Mouse (Mus musculus) embryonic facial prominence, embryonic 12.5 days (tissue): ENCODE results near the gene Tmem141. TPM values are rescaled to one million over a fixed set of nuclear protein-coding genes. Genes with fewer than 3 reads are reported as not detected.

Experiments
- ATAC-seq: fragments of 200-750 bp; cut with Nextera tagmentation; 2 replicates; pipeline ENCODE4 v1.8.0; 2017; ENCODE audit not compliant: insufficient number of reproducible peaks, insufficient read depth, low FRiP score, low TSS enrichment
- H3K27ac ChIP-seq: fragments of 300-500 bp; sonication (generic); 2 replicates; pipeline ENCODE4 v1.5.1; 2016; ENCODE audit warnings: mild to moderate bottlenecking
- H3K27me3 ChIP-seq: fragments of 300-500 bp; sonication (generic); 2 replicates; pipeline ENCODE4 v1.6.1; 2016; ENCODE audit warnings: mild to moderate bottlenecking, moderate library complexity
- H3K36me3 ChIP-seq: fragments of 300-500 bp; sonication (generic); 2 replicates; pipeline ENCODE4 v1.6.1; 2016; ENCODE audit warnings: mild to moderate bottlenecking
- H3K4me1 ChIP-seq: fragments of 300-500 bp; sonication (generic); 2 replicates; pipeline ENCODE4 v1.6.1; 2016
- H3K4me2 ChIP-seq: fragments of 300-500 bp; sonication (generic); replicated peaks from 2 replicates; pipeline ENCODE4 v1.6.1; 2016; ENCODE audit warnings: mild to moderate bottlenecking, moderate library complexity
- H3K4me3 ChIP-seq: fragments of 300-500 bp; sonication (generic); 2 replicates; pipeline ENCODE4 v1.5.1; 2016; ENCODE audit warnings: mild to moderate bottlenecking
- H3K9ac ChIP-seq: fragments of 300-500 bp; sonication (generic); 2 replicates; pipeline ENCODE4 v1.6.1; 2016; ENCODE audit warnings: mild to moderate bottlenecking, moderate library complexity
- H3K9me3 ChIP-seq: fragments of 300-500 bp; sonication (generic); 2 replicates; pipeline ENCODE4 v1.6.1; 2016; ENCODE audit warnings: mild to moderate bottlenecking, moderate library complexity
- WGBS: fragments of 180-500 bp; shearing (Covaris S2); methylation state at CpG from one replicate; pipeline ENCODE4 v1.1.7; 2016; 5-methylcytosine and 5-hydroxymethylcytosine counted together
- polyA plus RNA-seq: library from polyadenylated mRNA; unstranded; fragments of >200 nt; fragmentation: Nextera tagmentation; extraction: Ambion mirVana; gene quantifications from 2 replicates; pipeline ENCODE4 v1.2.1, GENCODE M21; 2016

Tmem141 gene
- polyA plus RNA-seq, 1 experiment from 2014 or later: 21.1 TPM

GRCm38 (mm10) chr2:25582466-25583119, 39.2 kb downstream of the Tmem141 start:
- 59% methylated on average over 12 of the region's 12 CpGs for WGBS
- Histone ChIP-seq H3K4me1 (peaks cover 36% of the 10 kb centered on the region), H3K27ac (no peak overlapping the region), H3K27me3 (peaks cover 39% of the 10 kb centered on the region), H3K9me3 (no peaks in the 10 kb centered on the region), H3K9ac (no peak overlapping the region), H3K4me3 (no peak overlapping the region), H3K36me3 (peaks cover 48% of the 10 kb centered on the region), H3K4me2 (no peak overlapping the region)
- ATAC-seq: 0 out of 2 replicates have a peak, but pooled peaks have one; percentile 16

- H3K9ac ChIP-seq: no peak overlapping the region
- 33% methylated on average over 6 of the region's 6 CpGs for WGBS
- H3K4me2 ChIP-seq: no peak overlapping the region
- peaks cover 41% of the 10 kb centered on the region for H3K36me3 ChIP-seq
- no peaks in the 10 kb centered on the region for H3K9me3 ChIP-seq
- H3K27ac ChIP-seq: no peak overlapping the region
- 0 out of 2 replicates have a peak overlapping the region, but pooled peaks have one; percentile 35 for H3K4me3 ChIP-seq
- no peak for ATAC-seq
- H3K4me1 ChIP-seq: peaks cover 41% of the 10 kb centered on the region
- peaks cover 45% of the 10 kb centered on the region for H3K27me3 ChIP-seq
Measured at GRCm38 (mm10) chr2:25581901-25582301, 39.9 kb downstream of the Tmem141 start.

- H3K4me3 ChIP-seq: peak within 1 kb of the TSS; percentile 35
- H3K27ac ChIP-seq: no peak within 1 kb of the TSS
- whole genome bisulfite sequencing: 6% methylated on average over 19 of the region's 19 CpGs
- peaks cover 51% of the 10 kb centered on the region for H3K27me3 ChIP-seq
- peaks cover 41% of the 10 kb centered on the region for H3K4me1 ChIP-seq
- H3K36me3 ChIP-seq: peaks cover 36% of the 10 kb centered on the region
- peak; percentile 70 for ATAC-seq
- no peak within 1 kb of the TSS for H3K9ac ChIP-seq
- no peaks in the 10 kb centered on the region for H3K9me3 ChIP-seq
- H3K4me2 ChIP-seq: peak within 1 kb of the TSS; percentile 61
Measured at GRCm38 (mm10) chr2:25581294-25581864, 40.4 kb downstream of the Tmem141 start, which contains the start of gene Ajm1. Ajm1 (minus strand) TSS chr2:25581757.

- peaks cover 47% of the 10 kb centered on the region for H3K4me1 ChIP-seq
- no peak overlapping the region for H3K27ac ChIP-seq
- WGBS: 48% methylated on average over 6 of the region's 6 CpGs
- peaks cover 58% of the 10 kb centered on the region for H3K27me3 ChIP-seq
- no peak overlapping the region for H3K9ac ChIP-seq
- no peaks in the 10 kb centered on the region for H3K9me3 ChIP-seq
- H3K4me2 ChIP-seq: peak overlapping the region; percentile 61; the same call in 1 of the 2 replicates
- ATAC-seq: no peak
- peaks cover 30% of the 10 kb centered on the region for H3K36me3 ChIP-seq
- H3K4me3 ChIP-seq: no peak overlapping the region; the same call in 1 of the 2 replicates
Measured at GRCm38 (mm10) chr2:25580621-25581101, 41.1 kb downstream of the Tmem141 start.

- no peak for ATAC-seq
- H3K4me2 ChIP-seq: peak overlapping the region; percentile 40
- 5% methylated on average over 27 of the region's 27 CpGs for WGBS
- H3K9me3 ChIP-seq: no peaks in the 10 kb centered on the region
- peaks cover 58% of the 10 kb centered on the region for H3K27me3 ChIP-seq
- H3K4me3 ChIP-seq: peak overlapping the region; percentile 25; the same call in 1 of the 2 replicates
- H3K36me3 ChIP-seq: peaks cover 22% of the 10 kb centered on the region
- H3K9ac ChIP-seq: no peak overlapping the region
- H3K27ac ChIP-seq: no peak overlapping the region
- H3K4me1 ChIP-seq: peaks cover 51% of the 10 kb centered on the region
Measured at GRCm38 (mm10) chr2:25579737-25580460, 41.9 kb downstream of the Tmem141 start.

- Histone ChIP-seq H3K4me3 (peak overlapping the region; percentile 25; the same call in 1 of the 2 replicates), H3K36me3 (peaks cover 14% of the 10 kb centered on the region), H3K27ac (no peak overlapping the region), H3K27me3 (peaks cover 58% of the 10 kb centered on the region), H3K9me3 (no peaks in the 10 kb centered on the region), H3K4me1 (peaks cover 52% of the 10 kb centered on the region), H3K9ac (no peak overlapping the region), H3K4me2 (peak overlapping the region; percentile 40)
- 6% methylated on average over 77 of the region's 77 CpGs for WGBS
- ATAC-seq: no peak
Measured at GRCm38 (mm10) chr2:25578796-25579736, 42.7 kb downstream of the Tmem141 start.

- H3K9ac ChIP-seq: peak overlapping the region; percentile 38
- no peak overlapping the region for H3K27ac ChIP-seq
- peaks cover 58% of the 10 kb centered on the region for H3K27me3 ChIP-seq
- no peak for ATAC-seq
- WGBS: 4% methylated on average over 75 of the region's 75 CpGs
- peaks cover 61% of the 10 kb centered on the region for H3K4me1 ChIP-seq
- peak overlapping the region; percentile 25 for H3K4me3 ChIP-seq
- peak overlapping the region; percentile 45 for H3K4me2 ChIP-seq
- H3K36me3 ChIP-seq: peaks cover 6% of the 10 kb centered on the region
- H3K9me3 ChIP-seq: no peaks in the 10 kb centered on the region
Measured at GRCm38 (mm10) chr2:25577951-25578795, 43.6 kb downstream of the Tmem141 start.

- WGBS: 14% methylated on average over 91 of the region's 92 CpGs
- Histone ChIP-seq H3K9ac (peak overlapping the region; percentile 38), H3K4me2 (peak overlapping the region; percentile 45), H3K4me1 (peaks cover 56% of the 10 kb centered on the region), H3K9me3 (no peaks in the 10 kb centered on the region), H3K27me3 (peaks cover 58% of the 10 kb centered on the region), H3K36me3 (0 out of 2 replicates have a peak, but pooled peaks cover 4% of the 10 kb centered on the region), H3K4me3 (peak overlapping the region; percentile 25), H3K27ac (no peak overlapping the region)
- ATAC-seq: no peak
Measured at GRCm38 (mm10) chr2:25576965-25577891, 44.6 kb downstream of the Tmem141 start.

- peaks cover 56% of the 10 kb centered on the region for H3K27me3 ChIP-seq
- H3K36me3 ChIP-seq: peaks cover 12% of the 10 kb centered on the region
- 71% methylated on average over 16 of the region's 16 CpGs for WGBS
- H3K4me2 ChIP-seq: peak overlapping the region; percentile 94
- no peak overlapping the region; the same call in 1 of the 2 replicates for H3K9ac ChIP-seq
- H3K4me3 ChIP-seq: peak overlapping the region; percentile 65; the same call in 1 of the 2 replicates
- H3K27ac ChIP-seq: no peak overlapping the region
- no peaks in the 10 kb centered on the region for H3K9me3 ChIP-seq
- peaks cover 48% of the 10 kb centered on the region for H3K4me1 ChIP-seq
- no peak for ATAC-seq
Measured at GRCm38 (mm10) chr2:25576028-25576850, 45.6 kb downstream of the Tmem141 start.
